Mouse (Mus musculus): ENCODE data around the gene Camkmt. TPM values are rescaled to one million over a fixed set of nuclear protein-coding genes. Genes with fewer than 3 reads are reported as not detected.

Camkmt gene
- polyA plus RNA-seq, 1 experiment from 2014 or later, result 6.6 TPM

- DNase-seq (ENCODE audit: low spot score), result no peak
These were observed 399.2 kb downstream of the Camkmt start for GRCm38 (mm10) chr17:85489488-85489980.

- DNase-seq (ENCODE audit: low spot score), result no peak
These were observed 401.1 kb downstream of the Camkmt start for GRCm38 (mm10) chr17:85491491-85491890.

GRCm38 (mm10) chr17:85493521-85493920 is 403.2 kb downstream of the Camkmt start:
- no peak for DNase-seq (ENCODE audit: low spot score)

- no peak for DNase-seq (ENCODE audit: low spot score)
These were observed 404.8 kb downstream of the Camkmt start for GRCm38 (mm10) chr17:85495012-85495754.

DNA sequence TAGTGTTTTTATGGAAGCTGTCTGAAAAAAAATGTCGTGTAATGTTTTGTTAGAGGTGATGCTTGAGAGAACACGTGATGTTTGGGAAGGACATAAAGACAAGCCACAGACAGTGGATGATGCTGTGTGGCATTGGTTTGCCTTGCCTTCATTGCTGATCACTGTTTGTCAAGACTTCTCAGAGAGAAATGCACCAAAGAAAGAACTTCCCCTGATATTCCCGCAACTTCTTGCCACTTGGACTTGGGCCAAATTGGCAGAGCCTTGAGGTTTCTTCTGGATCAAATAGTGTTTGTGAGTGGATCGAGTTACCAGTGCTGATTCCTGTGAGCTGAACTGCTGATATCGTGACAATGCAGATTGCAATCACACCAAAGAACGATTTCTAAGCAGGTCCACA is 405.5 kb downstream of the Camkmt start:
- no peak for DNase-seq (ENCODE audit: low spot score)

GRCm38 (mm10) chr17:85504888-85505287 is 414.5 kb downstream of the Camkmt start:
- DNase-seq (ENCODE audit: low spot score), result no peak

GRCm38 (mm10) chr17:85506206-85507088 is 416.1 kb downstream of the Camkmt start:
- DNase-seq (ENCODE audit: low spot score), result no peak

DNA sequence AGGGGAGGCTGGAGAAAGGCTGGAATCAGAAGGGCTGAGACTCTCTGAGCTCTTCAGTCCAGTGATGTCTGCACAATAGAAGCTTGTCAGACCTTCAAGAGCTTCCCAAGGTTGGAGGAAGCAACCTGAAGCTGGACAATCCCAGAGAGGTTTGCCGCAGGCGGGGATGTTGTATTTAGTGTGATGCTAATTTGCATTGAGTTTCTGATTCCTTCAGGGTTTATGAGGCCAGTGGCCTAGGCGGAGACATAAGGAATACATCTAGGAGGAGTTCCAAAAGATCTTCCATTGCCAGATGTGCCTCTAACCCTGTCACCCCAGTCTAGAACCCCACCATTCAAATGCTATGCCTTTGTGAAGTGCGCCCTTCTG is 416.7 kb downstream of the Camkmt start:
- no peak for DNase-seq (ENCODE audit: low spot score)

Other genes with a start within 250 kb of the Camkmt start
- gene Ppm1b, start 133.8 kb upstream of the Camkmt start, polyA plus RNA-seq (2015; fragmentation: Nextera tagmentation; extraction: Ambion mirVana), result 61.0 and 72.9 TPM in 2 replicates
- gene Slc3a1, start 62.2 kb upstream of the Camkmt start, polyA plus RNA-seq (2015; fragmentation: Nextera tagmentation; extraction: Ambion mirVana), result 0.13 and 0.17 TPM in 2 replicates
- 12.0 and 14.3 TPM in 2 replicates for gene Prepl, start 311 bp upstream of the Camkmt start, polyA plus RNA-seq (2015; fragmentation: Nextera tagmentation; extraction: Ambion mirVana)

Data from thymus, postnatal 0 days (tissue).